Mouse (Mus musculus) heart, postnatal 0 days (tissue): ENCODE measurements around the gene Reln. TPM values are rescaled to one million over a fixed set of nuclear protein-coding genes. Genes with fewer than 3 reads are reported as not detected.

Experiments used
- ATAC-seq: fragments of 200-750 bp; cut with Nextera tagmentation; 2 replicates; pipeline ENCODE4 v1.8.0; 2017; ENCODE audit warnings: low read depth, moderate number of reproducible peaks, moderate library complexity; ENCODE audit not compliant: insufficient read depth
- DNase-seq: peaks from one replicate; pipeline ENCODE4 v3.0.0-alpha.2; 2016; ENCODE audit warnings: low spot score
- H3K27ac ChIP-seq: fragments of 300-500 bp; sonication (generic); 2 replicates; pipeline ENCODE4 v1.5.1; 2014; ENCODE audit warnings: low read depth, mild to moderate bottlenecking
- H3K27me3 ChIP-seq: fragments of 300-500 bp; sonication (generic); 2 replicates; pipeline ENCODE4 v1.6.1; 2014; ENCODE audit warnings: low read length, mixed read lengths; ENCODE audit not compliant: control insufficient read depth, insufficient read depth
- H3K36me3 ChIP-seq: fragments of 300-500 bp; sonication (generic); replicated peaks from 2 replicates; pipeline ENCODE4 v1.6.1; 2014; ENCODE audit warnings: low read length, mixed read lengths; ENCODE audit not compliant: control insufficient read depth, insufficient read depth
- H3K4me1 ChIP-seq: fragments of 300-500 bp; sonication (generic); 2 replicates; pipeline ENCODE4 v1.6.1; 2014; ENCODE audit warnings: antibody characterized with exemption; ENCODE audit not compliant: control insufficient read depth, insufficient read depth
- H3K4me2 ChIP-seq: fragments of 300-500 bp; sonication (generic); 2 replicates; pipeline ENCODE4 v1.6.1; 2014; ENCODE audit warnings: low read depth, mild to moderate bottlenecking, low read length, moderate library complexity
- H3K4me3 ChIP-seq: fragments of 300-500 bp; sonication (generic); 2 replicates; pipeline ENCODE4 v1.5.1; 2014; ENCODE audit warnings: low read depth, low read length
- H3K9ac ChIP-seq: fragments of 300-500 bp; sonication (generic); replicated peaks from 2 replicates; pipeline ENCODE4 v1.6.1; 2014; ENCODE audit warnings: low read depth, low read length, mixed read lengths
- H3K9me3 ChIP-seq: fragments of 300-500 bp; sonication (generic); replicated peaks from 2 replicates; pipeline ENCODE4 v1.6.1; 2016; ENCODE audit warnings: low read length; ENCODE audit not compliant: control insufficient read depth
- CTCF ChIP-seq: IDR thresholded peaks from 2 replicates; pipeline ENCODE4 v1.5.1; 2016; ENCODE audit warnings: antibody characterized with exemption, control low read depth, low read depth
- EP300 ChIP-seq: IDR thresholded peaks from 2 replicates; pipeline ENCODE4 v1.6.1; 2016; ENCODE audit warnings: antibody characterized with exemption, low read depth
- WGBS: fragments of 180-500 bp; shearing (Covaris S2); extraction: QIAGEN DNeasy Blood & Tissue Kit; methylation state at CpG from one replicate; pipeline ENCODE4 v1.1.7; 2014; 5-methylcytosine and 5-hydroxymethylcytosine counted together
- polyA plus RNA-seq: library from polyadenylated mRNA; unstranded; fragments of >200 nt; fragmentation: Nextera tagmentation; extraction: Ambion mirVana; gene quantifications from 2 replicates; pipeline ENCODE4 v1.2.1, GENCODE M21; 2015
- total RNA-seq: library from RNA; depleted of rRNA; stranded (reverse); fragments of >200 nt; gene quantifications from 2 replicates; pipeline ENCODE4 v1.2.3, GENCODE M21; 2014; ENCODE audit warnings: low replicate concordance

Gene Reln
- total and polyA plus RNA-seq, 2 experiments from 2014 or later: 1.00 to 14.4 TPM

DNA sequence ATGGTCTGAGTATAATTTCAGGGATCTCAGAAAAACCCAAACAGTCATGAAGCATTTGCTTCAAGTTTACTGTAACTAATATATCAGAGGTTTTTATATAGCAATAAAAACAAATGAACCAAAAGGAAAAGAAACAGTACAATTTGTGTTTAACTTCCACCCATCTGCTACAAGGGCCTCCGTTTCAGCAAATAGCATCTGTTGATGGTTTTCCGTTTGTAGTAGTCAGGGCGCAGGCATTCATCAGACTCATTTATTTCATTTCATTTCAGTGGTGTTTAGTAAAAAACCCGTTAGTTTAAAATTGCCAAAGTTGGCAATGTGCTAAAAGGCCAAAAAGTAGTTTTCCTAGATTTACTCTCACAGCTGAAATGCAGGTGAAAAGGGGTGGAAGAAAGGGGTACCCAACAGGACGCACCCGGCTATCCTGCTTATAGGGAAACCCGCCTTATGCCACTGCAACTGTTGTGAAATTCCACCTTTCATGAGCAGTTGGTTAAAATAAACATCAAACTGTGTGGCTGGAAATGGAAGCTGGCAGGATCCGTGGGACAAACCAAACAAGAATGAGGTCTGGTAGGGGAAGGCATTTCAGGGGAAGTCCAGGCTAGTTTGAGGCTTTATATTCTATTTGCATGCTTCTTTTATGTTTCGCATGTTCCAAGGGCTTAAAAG is 237.6 kb downstream of the Reln start:
- Histone ChIP-seq H3K36me3 (no peaks in the 10 kb centered on the region), H3K27me3 (no peaks in the 10 kb centered on the region), H3K4me2 (no peak overlapping the region), H3K4me3 (no peak overlapping the region), H3K27ac (no peak overlapping the region), H3K4me1 (no peaks in the 10 kb centered on the region), H3K9me3 (no peaks in the 10 kb centered on the region), H3K9ac (no peak overlapping the region)
- ATAC-seq (no peak), DNase-seq (no peak)
- 80% methylated on average over 9 of the region's 9 CpGs for WGBS
- TF ChIP-seq EP300 (no peak), CTCF (no peak)

DNA sequence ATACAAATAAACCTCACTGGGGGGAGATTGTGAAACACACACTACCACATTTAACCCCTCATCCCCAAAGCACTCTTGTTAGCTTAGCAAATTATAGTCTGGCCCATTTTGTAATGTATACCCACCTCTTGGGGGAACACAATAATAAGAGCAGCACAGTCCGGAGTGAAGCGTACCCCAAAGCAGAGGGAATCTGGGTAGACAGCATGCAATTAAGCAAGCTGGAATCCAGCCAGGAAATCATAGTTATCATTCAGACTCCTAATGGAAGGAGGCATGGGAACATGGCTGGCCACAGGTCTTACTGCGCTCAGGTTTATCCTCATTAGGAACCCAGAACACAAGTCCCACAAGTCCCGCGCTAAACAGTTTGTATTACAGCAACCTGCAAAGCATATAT is 249.5 kb downstream of the Reln start:
- Histone ChIP-seq H3K9me3 (no peaks in the 10 kb centered on the region), H3K27ac (no peak overlapping the region), H3K4me2 (no peak overlapping the region), H3K4me1 (no peaks in the 10 kb centered on the region), H3K27me3 (no peaks in the 10 kb centered on the region), H3K36me3 (no peaks in the 10 kb centered on the region), H3K9ac (no peak overlapping the region), H3K4me3 (no peak overlapping the region)
- no peak for ATAC-seq
- 87% methylated on average over 5 of the region's 5 CpGs for WGBS
- no peak for DNase-seq
- TF ChIP-seq EP300 (no peak), CTCF (no peak)

- DNase-seq: no peak
- Histone ChIP-seq H3K4me3 (no peak overlapping the region), H3K27ac (no peak overlapping the region), H3K9ac (no peak overlapping the region), H3K4me1 (no peaks in the 10 kb centered on the region), H3K9me3 (no peaks in the 10 kb centered on the region), H3K36me3 (no peaks in the 10 kb centered on the region), H3K4me2 (no peak overlapping the region), H3K27me3 (no peaks in the 10 kb centered on the region)
- WGBS: 82% methylated on average over 5 of the region's 5 CpGs
- TF ChIP-seq CTCF (no peak), EP300 (no peak)
- no peak for ATAC-seq
Measured at GRCm38 (mm10) chr5:22094043-22094442, 250.5 kb downstream of the Reln start.

- H3K27me3 ChIP-seq: no peaks in the 10 kb centered on the region
- no peak overlapping the region for H3K9ac ChIP-seq
- H3K9me3 ChIP-seq: no peaks in the 10 kb centered on the region
- H3K4me3 ChIP-seq: no peak overlapping the region
- no peak overlapping the region for H3K27ac ChIP-seq
- TF ChIP-seq CTCF (no peak), EP300 (no peak)
- no peaks in the 10 kb centered on the region for H3K4me1 ChIP-seq
- H3K36me3 ChIP-seq: no peaks in the 10 kb centered on the region
- ATAC-seq: no peak
- DNase-seq: no peak
- WGBS: 81% methylated on average over 9 of the region's 9 CpGs
- no peak overlapping the region for H3K4me2 ChIP-seq
Measured at GRCm38 (mm10) chr5:22093157-22093865, 251.2 kb downstream of the Reln start.

GRCm38 (mm10) chr5:22080468-22080986 is 264.0 kb downstream of the Reln start:
- H3K4me3 ChIP-seq: no peak overlapping the region
- 89% methylated on average over 6 of the region's 6 CpGs for WGBS
- TF ChIP-seq EP300 (no peak), CTCF (no peak)
- no peaks in the 10 kb centered on the region for H3K9me3 ChIP-seq
- no peaks in the 10 kb centered on the region for H3K4me1 ChIP-seq
- no peak overlapping the region for H3K27ac ChIP-seq
- no peak for ATAC-seq
- H3K9ac ChIP-seq: no peak overlapping the region
- H3K4me2 ChIP-seq: no peak overlapping the region
- DNase-seq: no peak
- H3K36me3 ChIP-seq: no peaks in the 10 kb centered on the region
- no peaks in the 10 kb centered on the region for H3K27me3 ChIP-seq

DNA sequence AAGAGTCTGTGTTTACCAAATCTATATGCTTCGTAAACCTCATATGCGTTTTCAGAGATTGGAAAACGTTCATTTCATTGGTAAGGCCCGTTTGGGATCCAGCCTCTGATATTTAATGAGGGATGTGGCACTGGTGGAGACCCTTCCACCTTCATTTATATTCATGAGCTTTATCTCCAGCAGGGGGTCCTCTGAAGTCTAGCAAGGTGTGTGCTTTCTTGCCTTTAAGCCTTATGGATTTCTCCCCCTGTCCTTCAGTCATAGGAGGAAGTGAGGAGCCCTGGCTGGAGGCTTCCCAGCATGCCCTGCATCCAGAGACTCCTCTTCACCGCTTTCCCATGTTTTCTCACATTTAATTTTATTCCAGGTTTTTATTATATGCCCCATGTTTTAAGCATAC is 269.5 kb downstream of the Reln start:
- Histone ChIP-seq H3K27ac (no peak overlapping the region), H3K4me2 (no peak overlapping the region), H3K4me1 (no peaks in the 10 kb centered on the region), H3K9ac (no peak overlapping the region), H3K9me3 (no peaks in the 10 kb centered on the region), H3K36me3 (no peaks in the 10 kb centered on the region), H3K4me3 (no peak overlapping the region), H3K27me3 (no peaks in the 10 kb centered on the region)
- ATAC-seq (no peak), DNase-seq (no peak)
- 57% methylated on average over 5 of the region's 5 CpGs for WGBS
- TF ChIP-seq EP300 (no peak), CTCF (no peak)
